Mouse (Mus musculus) small intestine, adult 2 months (tissue): ENCODE results near the gene Aftph. TPM values are rescaled to one million over a fixed set of nuclear protein-coding genes. Genes with fewer than 3 reads are reported as not detected.

Experiments
- H3K27ac ChIP-seq: fragments of 200-500 bp; 2 replicates; pipeline ENCODE4 v1.5.1; 2012; ENCODE audit warnings: low read depth, low read length, control low read depth, inconsistent platforms; ENCODE audit not compliant: insufficient read depth
- H3K27me3 ChIP-seq: fragments of 200-500 bp; 2 replicates; pipeline ENCODE4 v1.6.1; 2012; ENCODE audit warnings: mild to moderate bottlenecking, moderate library complexity, low read length, inconsistent platforms; ENCODE audit not compliant: control insufficient read depth, insufficient read depth
- H3K36me3 ChIP-seq: fragments of 200-500 bp; 2 replicates; pipeline ENCODE4 v1.6.1; 2012; ENCODE audit warnings: mild to moderate bottlenecking, low read length, control low read depth, inconsistent platforms; ENCODE audit not compliant: control insufficient read depth, insufficient read depth
- H3K4me1 ChIP-seq: fragments of 200-500 bp; 2 replicates; pipeline ENCODE4 v1.6.1; 2012; ENCODE audit warnings: low read length, inconsistent platforms, mixed read lengths; ENCODE audit not compliant: control insufficient read depth, insufficient read depth, insufficient read length
- H3K4me3 ChIP-seq: fragments of 200-500 bp; 2 replicates; pipeline ENCODE4 v1.5.1; 2012; ENCODE audit warnings: low read depth, mild to moderate bottlenecking, control low read depth, inconsistent platforms, low read length, moderate library complexity
- CTCF ChIP-seq: fragments of 200-500 bp; IDR thresholded peaks from 2 replicates; pipeline ENCODE4 v1.5.1; 2012; ENCODE audit warnings: low read depth, mild to moderate bottlenecking, control low read depth, inconsistent platforms, low read length, moderate library complexity, mixed read lengths; ENCODE audit not compliant: insufficient replicate concordance, insufficient read length; ENCODE audit errors: extremely low read depth
- POLR2A ChIP-seq: fragments of 200-500 bp; IDR thresholded peaks from 2 replicates; pipeline ENCODE4 v1.6.1; 2012; ENCODE audit warnings: low read depth, mild to moderate bottlenecking, control low read depth, inconsistent platforms, low read length, moderate library complexity
- WGBS: fragments of 180-500 bp; shearing (Covaris S2); methylation state at CpG from one replicate; pipeline ENCODE4 v1.1.7; 2018; 5-methylcytosine and 5-hydroxymethylcytosine counted together
- polyA plus RNA-seq: library from polyadenylated mRNA; depleted of rRNA; stranded (reverse); fragments of >200 nt; gene quantifications from 2 replicates; pipeline ENCODE4 v1.2.3, GENCODE M21; 2012

The Aftph gene
- polyA plus RNA-seq, 1 experiment: 48.0 TPM

- H3K27ac ChIP-seq: no peak overlapping the region
- TF ChIP-seq POLR2A: no peak
- no peaks in the 10 kb centered on the region for H3K27me3 ChIP-seq
- 0 out of 2 replicates have a peak, but pooled peaks cover 2% of the 10 kb centered on the region for H3K4me1 ChIP-seq
- H3K4me3 ChIP-seq: no peak overlapping the region
- 93% methylated on average over 5 of the region's 5 CpGs for WGBS
- peaks cover 29% of the 10 kb centered on the region for H3K36me3 ChIP-seq
These were observed 91.9 kb downstream of the Aftph start for GRCm38 (mm10) chr11:20649477-20649876.

DNA sequence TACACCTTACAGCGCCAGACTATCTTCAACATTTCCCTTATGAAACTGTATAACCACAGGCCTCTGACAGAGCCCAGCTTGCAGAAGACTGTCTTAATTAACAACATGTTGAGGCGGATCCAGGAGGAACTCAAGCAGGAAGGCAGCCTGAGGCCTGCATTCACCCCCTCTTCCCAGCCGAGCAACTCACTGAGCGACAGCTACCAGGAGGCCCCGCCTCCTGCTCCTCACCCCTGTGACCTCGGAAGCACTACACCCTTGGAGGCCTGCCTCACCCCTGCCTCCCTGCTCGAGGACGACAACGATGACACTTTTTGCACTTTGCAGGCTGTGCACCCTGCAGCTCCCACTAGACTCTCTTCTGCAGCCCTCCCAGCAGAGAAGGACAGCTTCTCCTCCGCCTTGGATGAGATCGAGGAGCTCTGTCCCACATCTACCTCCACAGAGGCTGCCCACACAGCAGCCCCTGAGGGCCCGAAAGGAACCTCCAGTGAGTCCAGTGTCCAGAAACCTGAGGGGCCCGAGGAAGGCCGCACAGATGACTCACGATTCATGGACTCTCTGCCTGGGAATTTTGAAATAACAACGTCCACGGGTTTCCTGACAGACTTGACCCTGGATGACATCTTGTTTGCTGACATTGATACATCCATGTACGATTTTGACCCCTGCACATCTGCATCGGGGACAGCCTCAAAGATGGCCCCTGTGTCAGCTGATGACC lies 93.3 kb downstream of the Aftph start:
- no peaks in the 10 kb centered on the region for H3K27me3 ChIP-seq
- H3K4me1 ChIP-seq: peaks cover 5% of the 10 kb centered on the region; the same call in 1 of the 2 replicates
- 71% methylated on average over 19 of the region's 19 CpGs for WGBS
- H3K36me3 ChIP-seq: peaks cover 24% of the 10 kb centered on the region
- no peak overlapping the region for H3K27ac ChIP-seq
- TF ChIP-seq POLR2A: no peak
- TF ChIP-seq CTCF: no peak
- no peak overlapping the region for H3K4me3 ChIP-seq

DNA sequence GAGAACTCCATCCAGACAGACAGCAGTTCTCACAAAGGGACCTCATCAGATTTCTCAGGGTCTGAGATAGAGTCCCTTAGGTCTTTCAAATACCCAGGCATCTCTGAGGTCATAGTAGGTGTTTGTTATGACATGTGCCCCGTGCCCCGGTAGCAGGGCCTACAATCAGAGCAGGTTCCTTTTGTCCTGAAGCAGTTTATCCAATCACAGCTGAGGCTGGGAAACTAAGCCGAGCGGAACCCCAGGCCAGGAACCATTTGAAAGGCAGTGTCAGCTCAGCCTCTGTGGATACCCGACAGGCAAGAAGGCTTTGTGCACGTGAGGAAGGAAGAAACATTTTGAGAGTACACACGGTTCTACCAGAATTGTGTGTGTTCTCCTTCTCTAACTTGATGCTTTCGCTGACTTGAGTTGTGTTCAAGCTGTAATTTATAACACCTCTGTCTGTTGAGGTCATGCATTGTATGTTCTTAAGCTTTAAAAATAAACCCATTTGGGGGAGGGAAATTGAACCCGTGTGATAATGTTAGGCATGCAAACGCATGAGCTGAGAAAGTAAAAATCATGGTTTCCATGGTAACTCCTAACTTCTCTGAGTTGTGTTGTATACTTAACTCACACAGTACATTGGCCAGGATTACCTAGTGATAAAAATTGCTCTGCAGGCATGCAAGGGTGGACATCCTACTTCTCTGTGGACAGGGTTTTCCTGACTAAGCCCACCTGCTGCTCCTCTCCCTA lies 94.2 kb downstream of the Aftph start:
- TF ChIP-seq CTCF (no peak), POLR2A (no peak)
- Histone ChIP-seq H3K4me1 (peaks cover 5% of the 10 kb centered on the region; the same call in 1 of the 2 replicates), H3K27me3 (no peaks in the 10 kb centered on the region), H3K4me3 (no peak overlapping the region), H3K27ac (no peak overlapping the region), H3K36me3 (peaks cover 22% of the 10 kb centered on the region)
- 79% methylated on average over 10 of the region's 10 CpGs for whole genome bisulfite sequencing

DNA sequence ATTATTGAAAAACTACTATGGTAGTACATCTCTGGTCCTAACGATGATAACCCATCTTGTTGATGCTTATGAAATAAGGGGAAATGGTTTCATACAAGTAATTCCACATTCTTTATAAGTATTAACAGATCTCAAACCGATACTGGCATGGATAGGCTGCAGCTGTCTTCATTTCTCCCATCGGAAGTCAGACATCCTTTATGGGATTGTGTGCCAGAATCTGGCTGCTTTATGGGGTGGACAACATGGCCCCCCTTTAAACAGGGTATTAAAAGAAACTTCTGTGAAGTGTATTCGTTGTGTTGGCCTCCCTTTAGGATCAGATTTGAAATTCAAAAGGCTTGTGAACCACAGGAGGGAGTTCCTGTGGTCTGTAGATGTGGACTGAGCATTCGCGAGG lies 95.2 kb downstream of the Aftph start:
- Histone ChIP-seq H3K27me3 (no peaks in the 10 kb centered on the region), H3K4me3 (no peak overlapping the region), H3K36me3 (peaks cover 22% of the 10 kb centered on the region), H3K4me1 (peaks cover 5% of the 10 kb centered on the region; the same call in 1 of the 2 replicates), H3K27ac (no peak overlapping the region)
- no peak for TF ChIP-seq CTCF
- no peak for TF ChIP-seq POLR2A
- WGBS: 82% methylated on average over 6 of the region's 6 CpGs

DNA sequence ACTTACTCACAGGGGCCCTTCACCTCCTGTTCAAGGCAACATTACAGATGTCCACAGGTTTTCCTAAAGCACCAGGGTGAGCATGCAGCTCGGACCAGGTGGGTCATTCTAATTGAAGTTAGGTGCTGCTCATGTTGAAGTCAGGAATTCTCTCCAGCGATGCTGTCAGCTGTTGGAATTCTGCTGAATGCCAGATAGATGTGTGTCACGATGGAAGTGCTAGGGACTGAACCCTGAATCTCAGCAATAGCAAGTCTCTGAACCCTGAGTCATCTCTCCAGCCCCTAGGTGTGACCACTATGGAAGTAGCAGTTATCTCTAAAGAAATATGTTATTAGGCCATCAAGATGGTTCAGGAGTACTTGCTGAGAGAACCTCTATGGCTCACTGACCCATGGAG lies 95.9 kb downstream of the Aftph start:
- Histone ChIP-seq H3K4me1 (peaks cover 5% of the 10 kb centered on the region; the same call in 1 of the 2 replicates), H3K27me3 (no peaks in the 10 kb centered on the region), H3K36me3 (peaks cover 18% of the 10 kb centered on the region), H3K27ac (no peak overlapping the region; the same call in 1 of the 2 replicates), H3K4me3 (no peak overlapping the region)
- TF ChIP-seq POLR2A (no peak), CTCF (no peak)
- WGBS: 68% methylated on average over 3 of the region's 3 CpGs

DNA sequence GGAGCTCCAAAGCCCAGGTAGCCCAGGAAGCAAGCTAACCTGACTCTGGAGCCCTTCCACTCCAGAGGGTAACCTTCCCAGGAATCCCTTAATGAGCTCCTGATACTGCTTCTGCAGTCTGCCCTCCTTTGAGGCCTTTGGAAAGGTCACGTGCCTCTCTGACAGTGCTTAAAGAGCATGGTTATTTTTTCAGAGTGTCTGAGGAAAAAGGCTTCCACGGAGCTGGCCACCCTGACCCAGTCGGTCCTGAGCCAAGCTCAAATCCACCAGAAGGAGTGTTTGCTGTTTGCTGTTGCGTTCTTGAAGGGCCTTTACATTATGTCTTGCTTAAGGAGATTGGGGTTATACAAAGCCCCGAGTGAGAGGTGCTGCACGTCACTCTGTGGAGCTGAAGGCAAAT lies 96.5 kb downstream of the Aftph start:
- 79% methylated on average over 6 of the region's 6 CpGs for WGBS
- H3K27me3 ChIP-seq: no peaks in the 10 kb centered on the region
- H3K27ac ChIP-seq: no peak overlapping the region
- peaks cover 13% of the 10 kb centered on the region for H3K36me3 ChIP-seq
- H3K4me3 ChIP-seq: no peak overlapping the region
- TF ChIP-seq CTCF (no peak), POLR2A (no peak)
- peaks cover 5% of the 10 kb centered on the region for H3K4me1 ChIP-seq

- no peak overlapping the region for H3K4me3 ChIP-seq
- no peak overlapping the region for H3K27ac ChIP-seq
- no peaks in the 10 kb centered on the region for H3K27me3 ChIP-seq
- TF ChIP-seq CTCF (no peak), POLR2A (no peak)
- peaks cover 5% of the 10 kb centered on the region for H3K4me1 ChIP-seq
- peaks cover 8% of the 10 kb centered on the region for H3K36me3 ChIP-seq
- 67% methylated on average over 1 of the region's 1 CpGs for WGBS
These were observed 97.2 kb downstream of the Aftph start for GRCm38 (mm10) chr11:20644166-20644565.
